Mouse (Mus musculus) brain, adult 2 months (tissue): ENCODE data around the gene Antxr2.

Experiments
- DNase-seq: peaks from one replicate; pipeline ENCODE4 v3.0.0; 2011; ENCODE audit warnings: low read depth, low spot score

Antxr2 gene

DNA sequence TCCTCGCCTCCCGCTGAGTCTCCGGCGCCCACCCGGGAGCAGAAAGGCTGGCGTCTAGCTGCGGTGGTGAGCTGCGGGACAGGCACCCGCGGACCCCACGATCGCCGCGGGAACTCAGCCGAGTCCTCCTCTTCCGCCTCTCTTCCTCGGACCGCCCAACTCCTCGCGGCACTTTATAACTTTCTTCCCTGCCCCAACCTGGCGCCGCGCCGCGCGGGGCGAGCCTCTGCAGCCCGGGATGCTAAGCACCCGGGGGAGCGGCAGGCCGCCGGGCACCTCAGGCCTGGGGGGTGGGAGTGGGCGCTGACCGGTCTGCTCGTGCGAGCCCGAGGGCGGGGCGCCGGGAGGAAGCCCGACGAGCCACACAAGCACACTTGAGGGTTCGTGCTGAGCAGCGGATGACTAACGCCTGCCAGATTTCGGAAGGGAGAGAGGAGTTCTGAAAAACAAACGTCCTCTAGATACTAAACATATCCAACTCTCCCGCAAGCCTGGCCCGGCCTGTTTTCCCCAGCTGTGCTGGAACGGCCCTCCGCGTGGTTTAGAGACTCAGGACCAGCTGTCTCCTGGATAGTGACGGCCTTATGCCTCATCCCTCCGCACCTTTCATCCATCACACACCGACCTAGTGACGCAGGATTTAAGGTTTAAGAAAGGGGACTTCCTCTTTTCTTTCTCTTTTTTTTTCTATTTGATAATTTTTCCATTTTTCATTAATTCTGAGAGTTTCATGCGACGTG is at the start of gene Antxr2:
TSS of gene Antxr2 (minus strand) at position 142 of the 740 bp plus-strand sequence.
- peak; percentile 58 for DNase-seq

DNA sequence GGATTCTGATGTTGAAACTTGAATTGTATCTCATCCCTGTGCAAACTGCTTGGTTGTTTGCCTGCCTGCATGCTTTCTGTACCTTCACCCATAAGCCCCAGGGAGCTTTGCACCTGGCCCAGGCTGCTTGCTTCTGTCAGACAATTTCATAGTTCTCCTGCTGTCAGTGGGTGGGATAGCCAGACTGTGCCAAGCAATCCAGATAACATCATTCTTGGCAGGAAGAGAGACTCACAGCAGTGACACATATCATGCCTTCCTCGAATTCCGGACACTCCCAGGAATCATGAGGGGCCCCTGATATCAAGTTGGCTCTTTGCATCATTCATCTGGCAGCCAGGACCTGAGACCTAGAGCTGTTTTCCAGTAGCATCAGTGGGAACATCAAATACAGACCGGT is 45.8 kb upstream of the Antxr2 start:
- peak; percentile 39 for DNase-seq

DNA sequence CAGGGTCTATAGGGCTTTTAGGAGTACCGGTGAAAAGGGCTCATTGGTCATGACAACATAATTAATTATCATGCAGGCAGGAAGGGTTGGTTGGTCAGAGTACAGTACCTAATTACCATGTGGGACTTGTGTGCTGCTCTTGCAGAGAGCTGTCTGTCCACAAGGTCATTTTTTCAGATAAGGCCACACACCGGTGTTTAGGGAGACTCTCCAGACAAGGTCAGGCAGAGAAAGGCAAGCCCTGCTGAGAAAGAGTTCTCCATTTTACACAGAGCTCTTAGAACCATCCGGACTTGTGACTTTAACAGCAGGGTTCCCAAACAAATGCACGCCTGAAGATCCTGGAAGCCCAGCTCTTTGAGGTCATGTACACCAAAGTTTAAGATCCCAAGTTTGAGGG is 38.3 kb upstream of the Antxr2 start:
- no peak for DNase-seq

DNA sequence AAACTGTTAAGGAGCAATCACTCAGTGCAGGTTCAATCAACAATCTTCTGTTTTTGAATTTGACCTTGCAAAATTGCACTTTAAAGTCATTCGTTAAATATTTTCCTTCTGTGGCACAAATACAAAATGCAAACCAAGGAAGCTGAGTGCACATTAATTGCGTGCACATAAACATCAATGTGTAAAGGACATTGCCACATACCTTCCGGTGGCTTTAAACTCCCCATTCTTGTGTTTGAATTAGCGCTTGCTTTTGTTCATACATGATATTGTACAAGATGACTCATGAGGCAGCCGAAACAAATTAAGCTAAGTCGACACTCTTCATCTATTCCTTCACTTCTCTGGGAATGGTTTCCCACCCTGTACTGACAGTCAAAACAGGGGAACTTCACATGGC is 24.4 kb upstream of the Antxr2 start:
- no peak for DNase-seq

DNA sequence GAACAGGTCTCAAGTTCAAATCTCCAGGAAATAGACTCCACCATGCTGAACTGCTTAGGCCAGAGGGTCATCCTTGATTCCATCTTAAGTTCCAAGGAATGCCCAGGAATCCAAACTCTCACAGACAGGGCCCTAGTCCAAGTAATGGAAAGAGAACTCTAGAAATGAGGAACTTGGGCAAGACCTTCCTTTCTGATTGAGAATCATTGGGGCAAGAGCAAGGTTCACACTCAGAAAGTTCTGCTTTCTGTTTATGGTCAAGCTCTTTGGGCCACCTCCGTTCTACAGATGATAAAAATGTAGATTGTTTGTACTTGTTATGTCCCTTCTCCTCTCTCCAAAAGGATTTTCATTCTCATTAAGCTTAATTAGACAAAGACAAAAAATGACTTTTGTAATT is 24.0 kb upstream of the Antxr2 start:
- DNase-seq: no peak

DNA sequence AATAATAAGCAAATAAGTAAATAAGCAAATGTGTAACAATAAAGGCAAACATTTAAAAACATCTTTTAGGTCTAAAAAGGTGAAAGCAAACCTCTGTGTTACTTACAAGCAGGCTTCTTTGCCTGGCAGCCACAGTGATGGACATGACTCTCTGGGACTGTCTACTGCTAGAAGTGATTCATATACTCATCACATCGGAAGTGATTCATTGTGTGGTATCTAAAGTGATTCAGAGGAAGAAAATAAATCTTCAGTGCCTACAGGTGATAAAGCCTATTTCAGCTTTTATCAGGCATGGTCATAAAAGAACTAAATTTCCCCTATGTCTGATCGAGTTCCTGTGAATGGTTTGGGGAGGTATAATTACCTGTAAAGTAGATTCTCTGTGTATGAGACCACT is 4.1 kb upstream of the Antxr2 start:
- DNase-seq: peak; percentile 8

DNA sequence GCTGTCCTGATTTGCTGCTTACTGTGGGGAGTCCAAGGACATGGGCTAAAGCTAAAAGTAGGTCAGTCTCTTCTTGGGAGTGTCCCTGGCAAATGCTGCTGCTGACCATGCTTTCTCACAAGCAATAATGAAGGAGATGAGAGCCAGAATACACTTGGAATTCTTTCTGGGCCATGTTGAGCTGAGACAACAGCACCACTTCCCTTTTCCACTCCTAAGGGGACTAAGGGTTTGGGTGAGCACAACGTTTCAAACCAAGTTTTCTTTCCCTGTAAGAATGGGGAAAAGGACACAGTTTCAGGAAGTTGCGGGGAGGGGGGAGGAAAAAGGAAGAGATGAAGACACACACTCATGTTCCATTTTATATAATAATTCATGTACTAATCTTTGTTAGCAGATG is 3.4 kb upstream of the Antxr2 start:
- no peak for DNase-seq

DNA sequence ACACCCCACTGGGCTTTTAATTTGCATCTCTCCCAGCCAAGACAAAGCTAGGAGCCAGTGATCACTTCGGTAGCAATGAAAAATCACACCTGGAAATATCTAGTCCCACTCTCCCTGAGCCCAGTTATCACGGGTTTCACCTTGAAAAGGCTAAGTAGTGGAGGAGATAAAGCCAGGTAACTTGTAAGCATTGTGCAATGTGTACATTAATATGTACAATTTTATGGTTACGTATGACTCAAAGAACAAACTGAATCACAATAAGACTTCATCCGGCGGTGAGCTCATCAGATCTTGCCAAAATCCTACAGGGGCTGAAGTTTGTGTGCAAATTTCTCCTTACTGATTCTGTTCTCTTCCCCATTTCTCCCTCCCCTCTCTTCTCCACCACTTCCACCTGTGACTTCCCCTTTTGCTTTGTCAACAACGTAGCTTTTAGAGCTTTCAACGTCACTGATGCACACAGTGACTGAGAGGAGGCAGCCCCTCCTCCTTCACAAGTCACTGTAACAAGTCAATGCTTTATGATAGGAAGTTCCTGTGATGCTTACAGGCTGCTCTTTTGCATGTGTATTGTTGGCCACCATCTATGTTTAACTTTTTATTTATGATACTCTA is 2.1 kb upstream of the Antxr2 start:
- DNase-seq: no peak

DNA sequence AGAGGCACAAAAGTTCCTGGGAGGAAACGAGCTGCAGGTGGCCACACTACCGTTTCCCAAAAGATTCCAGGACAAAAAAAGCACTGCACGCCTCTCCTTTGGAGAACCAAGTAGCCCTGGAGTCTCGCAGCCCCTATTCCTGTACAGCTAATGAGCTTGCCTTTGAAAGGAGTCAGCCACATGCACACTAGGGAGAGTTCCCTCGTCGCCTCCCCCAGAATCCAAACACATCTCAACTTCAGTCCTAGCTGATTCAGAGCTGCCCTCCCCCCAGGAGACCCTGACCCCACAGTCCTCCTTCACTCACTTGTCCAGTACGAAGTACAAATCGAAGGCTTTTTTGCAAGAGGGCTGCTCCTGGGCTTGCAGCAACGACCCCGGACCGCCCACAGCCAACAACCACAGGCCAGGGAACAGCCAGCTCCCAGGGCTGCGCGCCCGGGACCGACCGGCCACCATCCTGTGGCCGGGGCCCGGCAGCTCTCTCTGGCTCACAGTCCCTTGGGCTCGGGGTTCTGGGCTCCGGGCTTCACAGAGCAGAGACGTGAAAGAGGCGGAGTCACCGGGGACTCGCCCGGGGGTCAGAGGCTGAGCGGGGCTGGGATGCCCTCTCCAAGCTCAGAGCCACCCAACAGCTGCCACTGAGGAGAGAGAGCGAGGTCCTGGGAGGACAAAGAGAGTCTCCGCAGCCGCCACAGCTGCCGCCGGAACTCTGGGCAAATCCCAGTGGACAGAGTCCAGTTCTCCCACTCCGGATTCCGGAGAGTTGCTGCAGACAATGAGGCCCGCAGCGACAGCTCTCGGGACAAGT is 547 bp downstream of the Antxr2 start:
- peak; percentile 7 for DNase-seq

DNA sequence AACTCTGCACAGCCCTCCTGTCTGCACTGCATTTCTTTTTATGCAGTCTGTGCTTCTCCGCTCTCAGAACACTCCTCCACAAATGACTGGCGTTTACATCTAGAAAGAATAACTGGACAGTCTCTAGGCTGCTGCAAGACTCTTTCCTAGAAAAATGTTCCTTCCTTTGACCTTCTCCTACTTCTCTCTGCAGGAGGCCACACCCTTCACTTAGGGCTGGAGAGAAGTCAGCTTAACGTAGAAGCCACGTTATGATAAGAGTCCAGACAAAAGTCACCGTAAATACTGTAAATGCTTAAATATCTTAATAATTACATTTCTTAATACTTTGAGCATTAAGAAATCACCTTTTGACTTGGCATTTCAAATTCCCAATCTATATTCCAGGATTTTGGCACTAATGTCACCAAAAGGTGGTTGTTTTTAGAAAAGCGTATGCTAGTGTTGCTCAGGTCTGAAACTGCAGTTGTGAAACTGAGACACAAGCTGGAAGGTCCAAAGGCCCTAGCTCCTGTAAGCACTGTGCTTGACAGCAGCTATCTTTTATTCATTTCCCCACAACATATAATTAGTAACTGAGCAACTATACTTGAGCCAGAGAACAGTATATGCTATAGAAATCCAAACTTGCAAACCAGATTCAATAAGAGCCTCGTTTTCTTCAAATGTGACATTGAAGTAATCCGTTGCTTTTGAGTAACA is 3.0 kb downstream of the Antxr2 start:
- peak; percentile 8 for DNase-seq

DNA sequence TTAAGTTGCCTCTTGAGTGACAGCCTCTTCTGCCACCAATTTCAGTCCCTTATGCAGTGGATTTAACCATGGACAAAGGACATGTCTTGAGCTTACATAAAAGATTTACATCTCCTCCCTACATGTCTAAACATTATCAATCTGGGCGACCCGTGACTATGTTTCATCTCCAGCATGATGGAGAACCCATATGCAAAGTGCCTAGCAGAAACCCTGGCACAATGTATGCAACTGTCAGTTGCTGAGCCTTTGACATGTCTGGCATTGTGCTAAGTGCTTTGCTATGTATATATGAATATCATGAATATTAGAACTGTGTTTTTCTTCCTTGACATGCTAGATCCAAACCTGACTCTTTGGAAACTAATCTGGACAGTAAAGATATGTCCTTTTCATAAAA is 4.9 kb downstream of the Antxr2 start:
- no peak for DNase-seq

DNA sequence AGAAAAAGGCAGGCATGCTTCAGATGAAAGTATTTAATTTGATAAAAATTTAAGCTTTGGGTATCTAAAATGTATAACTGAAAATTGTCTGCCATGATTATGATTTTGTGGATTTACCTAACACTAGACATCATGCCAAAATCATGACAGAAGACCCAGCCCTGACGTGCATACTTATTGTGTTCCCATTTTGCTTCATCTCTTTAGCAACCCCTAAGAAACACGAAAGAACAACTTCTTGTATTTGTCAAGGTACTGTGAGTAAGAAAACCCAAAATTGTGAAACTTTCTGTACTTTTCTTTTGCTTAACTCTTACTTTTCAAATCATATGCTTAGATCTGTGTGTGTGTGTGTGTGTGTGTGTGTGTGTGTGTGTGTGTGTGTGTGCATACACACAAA is 6.3 kb downstream of the Antxr2 start:
- no peak for DNase-seq

DNA sequence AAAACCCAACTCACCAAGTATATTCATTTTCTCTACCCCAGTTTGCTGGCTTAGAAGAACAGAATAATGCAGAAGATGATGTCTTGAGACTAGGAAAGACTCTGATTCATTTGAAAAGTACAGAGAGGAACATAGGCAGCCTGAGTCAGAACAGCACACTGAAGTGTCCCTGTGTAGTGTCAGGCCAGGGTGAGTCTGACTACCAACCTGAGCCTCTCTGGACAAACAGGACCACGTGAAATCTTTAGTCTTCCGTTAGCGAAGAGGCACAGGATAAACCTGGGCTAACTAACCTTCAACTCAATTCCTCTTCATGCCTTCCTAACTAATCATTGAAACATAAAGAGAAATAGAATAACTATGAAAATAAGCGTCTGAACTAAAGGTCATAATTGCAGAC is 9.3 kb downstream of the Antxr2 start:
- no peak for DNase-seq

DNA sequence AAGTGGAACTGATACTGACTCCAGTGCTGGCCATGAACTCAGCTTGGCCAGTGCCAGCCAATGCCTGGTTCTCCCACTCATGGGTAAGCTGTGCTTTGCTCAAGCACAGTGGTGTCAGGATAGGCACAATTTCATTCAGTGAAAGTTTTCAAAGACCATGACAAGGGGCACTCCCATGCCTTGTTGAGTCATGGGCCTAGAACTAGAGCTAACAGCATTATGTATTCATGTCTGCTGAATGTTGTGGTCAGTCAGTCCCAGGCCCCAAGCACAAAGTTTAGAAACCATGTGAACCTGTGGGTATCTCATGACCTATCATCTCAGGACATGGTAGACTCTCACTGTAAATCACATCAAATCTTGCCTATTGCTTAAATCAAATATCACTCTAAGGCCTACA is 10.2 kb downstream of the Antxr2 start:
- no peak for DNase-seq

DNA sequence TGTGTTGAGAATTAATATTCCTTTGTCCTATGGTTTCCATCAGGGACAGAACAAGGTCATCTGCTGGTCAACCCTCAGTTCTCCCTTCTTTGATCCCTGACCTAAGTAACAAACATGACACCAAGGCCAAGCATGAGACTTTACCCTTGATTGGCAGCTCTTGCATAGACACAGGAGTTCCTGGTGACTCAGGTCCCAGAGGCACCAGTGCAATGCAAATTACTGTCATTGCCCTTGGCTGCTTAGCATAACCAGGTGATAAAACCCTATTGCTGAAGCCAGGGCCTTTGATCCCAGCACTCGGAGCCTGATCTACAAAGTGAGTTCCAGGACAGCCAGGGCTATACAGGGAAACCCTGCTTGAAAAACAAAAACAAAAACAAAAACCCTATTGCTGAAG is 11.4 kb downstream of the Antxr2 start:
- DNase-seq: no peak

DNA sequence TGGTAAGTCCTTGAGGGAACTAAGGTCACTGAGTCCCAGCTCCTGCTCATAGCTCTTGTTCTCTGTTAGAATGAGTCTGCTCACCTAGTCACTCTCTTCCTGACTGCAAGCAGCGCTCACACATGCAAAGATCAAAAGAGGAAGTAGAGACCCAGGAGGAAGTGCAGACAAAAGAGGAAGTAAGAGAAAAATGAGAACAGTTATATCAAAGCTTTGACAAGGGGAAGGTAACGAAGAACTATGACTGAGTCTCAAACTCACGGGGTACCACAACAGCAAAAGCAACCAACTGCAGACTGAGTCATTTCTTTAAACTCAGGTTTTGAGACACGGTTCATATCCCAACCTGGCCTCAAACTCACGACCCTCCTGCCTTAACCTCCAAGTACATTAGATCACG is 12.7 kb downstream of the Antxr2 start:
- no peak for DNase-seq

DNA sequence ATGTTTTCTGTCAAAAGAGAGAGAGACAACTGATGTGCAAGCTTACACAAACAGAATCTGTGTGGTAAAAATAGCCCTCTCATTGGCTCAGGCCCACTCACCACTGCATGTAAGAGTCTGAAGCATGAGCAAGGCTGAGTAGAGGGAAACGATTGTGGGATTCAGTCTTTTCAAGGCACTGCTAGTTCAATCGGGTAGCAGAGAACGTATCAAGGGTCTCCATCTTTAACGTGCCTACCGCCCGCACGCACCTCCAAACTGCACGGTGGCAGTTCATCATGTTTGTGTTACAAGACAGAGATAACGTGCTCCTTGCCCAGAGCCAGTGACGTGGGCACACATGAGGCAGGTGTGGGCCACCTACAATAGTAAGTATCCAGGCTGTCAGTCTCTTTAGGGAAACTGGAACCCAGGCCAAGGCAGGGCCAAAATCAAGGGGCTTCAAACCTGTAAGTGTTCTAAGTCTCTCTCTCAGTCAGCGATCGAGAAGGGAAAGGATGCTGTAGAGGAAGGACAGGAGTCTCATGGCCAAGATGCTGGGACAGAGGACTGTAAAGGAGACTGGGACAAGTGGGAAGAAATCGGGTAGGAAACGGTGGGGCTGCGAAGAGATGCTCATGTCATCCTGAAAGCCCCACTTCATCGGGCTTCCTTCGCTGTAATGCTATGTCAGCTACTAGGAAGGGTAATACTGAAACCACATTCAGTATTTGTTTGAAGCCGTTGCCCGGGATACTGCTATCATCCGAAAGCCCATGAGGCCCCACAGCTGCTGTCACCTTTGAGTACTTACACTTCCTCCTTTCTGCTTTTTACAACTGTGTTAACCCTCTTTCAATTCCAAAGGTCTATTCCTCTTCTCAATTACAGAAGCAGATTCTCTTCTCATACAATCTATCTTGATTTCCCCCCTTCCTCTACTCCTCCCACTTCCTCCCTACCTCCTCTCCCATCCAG is 14.3 kb downstream of the Antxr2 start:
- peak; percentile 8 for DNase-seq

DNA sequence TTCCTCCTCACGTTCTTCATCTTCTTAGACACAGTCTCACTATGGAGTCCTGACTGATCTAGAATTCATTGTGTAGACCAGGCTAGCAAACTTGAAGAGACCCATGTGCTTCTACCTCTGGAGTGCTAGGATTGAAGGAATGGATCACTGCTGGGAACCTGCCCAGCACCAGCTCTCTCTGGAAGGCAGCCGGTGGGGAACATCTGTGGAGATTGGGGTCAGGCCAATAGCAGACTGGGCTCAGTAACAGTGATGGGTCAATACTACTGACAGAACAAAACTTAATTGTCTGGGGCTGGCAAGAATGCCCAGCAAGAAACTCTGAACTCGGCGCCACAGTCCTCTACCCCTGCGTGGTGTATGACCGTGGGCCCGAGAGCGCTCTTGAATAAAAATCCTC is 25.1 kb downstream of the Antxr2 start:
- no peak for DNase-seq

DNA sequence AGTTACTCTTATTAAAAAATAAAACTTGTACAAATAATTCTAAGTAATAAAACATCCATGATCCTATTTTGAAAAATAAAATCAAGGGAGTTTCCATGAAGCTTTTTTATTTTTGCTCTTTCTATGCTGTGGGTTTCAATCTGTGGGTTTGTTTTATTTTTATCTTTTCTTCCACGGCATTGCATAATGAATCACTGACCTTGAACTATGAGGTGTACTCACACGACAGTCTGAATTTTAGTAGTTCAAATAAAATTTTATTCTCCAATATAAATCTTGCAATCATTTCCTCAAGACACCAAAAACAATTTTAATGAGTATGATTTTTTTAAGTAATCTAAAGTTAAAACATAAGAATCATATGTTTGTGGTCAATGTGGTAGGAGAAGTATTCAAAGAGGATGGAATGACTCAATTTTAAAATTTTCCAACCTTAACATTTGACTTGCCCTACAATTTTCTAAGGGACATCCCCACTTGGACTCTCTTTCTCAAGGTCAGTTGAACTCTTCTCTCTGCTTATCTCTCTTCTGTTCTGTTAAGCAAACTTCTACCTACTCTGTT is 31.5 kb downstream of the Antxr2 start:
- DNase-seq: no peak

DNA sequence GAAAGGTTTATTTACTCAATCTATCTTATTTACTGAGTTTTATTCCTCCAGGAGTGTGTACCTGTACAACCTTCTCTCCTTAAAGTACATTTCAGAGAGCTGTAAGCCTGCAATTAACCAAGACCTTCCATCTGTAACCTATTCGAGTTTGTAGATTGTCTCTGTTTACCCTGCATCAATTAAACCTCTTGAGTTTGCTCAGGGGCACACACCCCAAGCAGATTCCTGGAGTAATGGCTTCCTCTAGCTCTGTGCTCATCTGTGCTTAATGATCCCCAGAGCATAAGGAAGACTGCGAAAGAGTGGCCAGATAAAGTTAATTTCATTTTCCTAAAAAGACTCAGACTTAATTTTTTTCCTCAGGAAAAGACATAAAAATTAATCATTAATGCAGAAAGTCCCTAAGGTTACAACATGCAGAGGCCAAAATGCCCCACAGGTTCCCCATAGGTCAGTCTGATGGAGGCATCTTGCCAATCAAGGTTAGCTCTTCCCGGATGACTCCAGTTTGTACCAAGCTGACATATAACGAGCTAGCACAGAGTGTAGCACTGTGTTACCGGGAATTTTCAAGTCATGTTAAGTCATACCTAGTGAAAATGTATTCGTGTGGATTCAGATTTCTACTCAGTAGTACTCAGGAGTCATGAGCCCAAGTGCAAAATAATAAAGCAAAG is 34.2 kb downstream of the Antxr2 start:
- no peak for DNase-seq
